Mouse (Mus musculus) ES-E14 (cell line): ENCODE data around the gene Mnt.

ENCODE experiments used
- CHD2 ChIP-seq: IDR thresholded peaks from 2 replicates; pipeline ENCODE4 v1.6.1; 2014; ENCODE audit warnings: mild to moderate bottlenecking, low read depth, low read length, inconsistent platforms
- HCFC1 ChIP-seq: IDR thresholded peaks from 2 replicates; pipeline ENCODE4 v1.6.1; 2012; ENCODE audit warnings: low read length, inconsistent platforms, borderline replicate concordance; ENCODE audit not compliant: insufficient read depth
- ZC3H11A ChIP-seq: IDR thresholded peaks from 2 replicates; pipeline ENCODE4 v1.6.1; 2012; ENCODE audit warnings: low read depth, mild to moderate bottlenecking, inconsistent platforms, low read length, borderline replicate concordance
- ZNF384 ChIP-seq: IDR thresholded peaks from 2 replicates; pipeline ENCODE4 v1.6.1; 2012; ENCODE audit warnings: low read depth, low read length, inconsistent platforms

DNA sequence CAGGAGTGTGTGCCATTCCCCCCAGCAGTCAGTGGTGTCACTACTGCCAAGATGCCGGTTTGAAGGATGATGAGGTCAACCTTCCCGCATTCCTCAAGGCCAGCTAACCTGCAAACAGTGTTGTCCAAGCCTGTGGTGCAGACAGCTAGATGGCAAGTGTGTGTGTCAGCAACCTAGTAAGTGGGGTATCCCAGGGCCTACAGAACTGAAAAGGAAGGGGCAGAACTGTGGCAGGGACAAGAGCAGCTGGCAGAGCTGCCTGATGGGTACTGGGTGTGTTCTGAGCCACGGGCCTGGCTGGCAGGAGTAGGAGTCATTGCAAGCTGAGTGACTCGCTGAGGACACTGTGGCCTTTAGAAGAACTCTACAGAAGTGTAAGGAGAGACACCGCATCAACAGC is 31.4 kb downstream of the Mnt start:
- no peak for TF ChIP-seq HCFC1
- TF ChIP-seq ZNF384: no peak
- no peak for TF ChIP-seq ZC3H11A
- TF ChIP-seq CHD2: no peak
